Mouse (Mus musculus): ENCODE measurements around the gene Shisal1.

Shisal1 gene

GRCm38 (mm10) chr15:84446997-84447396 is at the start of gene Shisal1:
Gene Shisal1, minus strand, starts transcription at chr15:84447097.
- no peak for DNase-seq (ENCODE audit: extremely low read depth, low read depth, low spot score)

- DNase-seq (ENCODE audit: extremely low read depth, low read depth, low spot score) = no peak
Observed at GRCm38 (mm10) chr15:84490486-84490885, 43.6 kb upstream of the Shisal1 start.

GRCm38 (mm10) chr15:84484255-84484654 is 37.4 kb upstream of the Shisal1 start:
- DNase-seq (ENCODE audit: extremely low read depth, low read depth, low spot score) = no peak

DNA sequence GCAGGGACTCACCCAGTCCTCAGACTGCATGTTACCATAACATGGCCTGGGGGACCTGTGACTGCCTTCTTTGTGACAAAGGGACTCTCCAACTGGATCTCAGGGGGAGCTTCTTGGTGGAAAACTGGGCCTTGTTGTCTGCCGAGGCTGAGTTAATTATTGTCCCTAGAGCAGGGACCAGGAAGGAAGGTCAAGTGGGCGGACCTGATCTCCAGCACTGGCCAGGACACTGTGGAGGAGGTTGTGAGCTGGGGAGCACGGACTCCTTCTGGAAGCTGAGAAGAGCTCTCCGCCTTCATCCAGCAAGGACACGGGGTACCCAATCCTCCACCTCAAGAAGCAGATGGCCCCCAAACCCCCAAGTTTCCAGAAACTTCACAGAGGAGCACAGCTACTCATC is 36.7 kb upstream of the Shisal1 start:
- DNase-seq (ENCODE audit: extremely low read depth, low read depth, low spot score) = no peak

DNA sequence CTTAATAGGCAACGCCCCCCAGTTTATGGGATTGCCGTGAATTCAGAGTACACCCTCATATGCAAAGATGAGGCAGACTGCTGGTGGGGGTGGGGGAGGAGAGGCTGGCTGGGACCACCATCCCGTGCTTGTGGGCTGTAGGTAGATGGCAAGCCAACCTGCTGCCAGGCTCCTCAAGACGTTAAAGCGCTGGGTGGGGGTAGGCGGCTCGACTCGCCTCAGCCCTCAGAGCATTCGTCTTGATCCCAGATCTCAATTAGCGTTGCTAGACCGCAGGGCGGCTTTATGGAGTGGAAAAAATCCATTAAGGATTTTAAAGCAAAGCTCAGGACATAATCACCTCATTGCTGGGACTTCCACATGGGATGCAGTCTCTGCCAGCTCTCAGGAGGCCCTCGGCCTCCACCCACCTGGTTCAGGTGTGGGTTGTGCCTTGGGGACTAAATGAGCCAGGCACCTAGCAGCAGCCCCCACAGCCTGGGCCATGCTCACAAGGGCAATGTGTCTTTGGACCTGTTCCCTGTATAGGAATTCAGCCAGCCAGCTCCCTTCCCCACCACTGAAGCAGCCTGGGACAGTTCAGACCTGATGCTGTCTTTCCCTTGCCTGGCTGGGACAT is 34.5 kb upstream of the Shisal1 start:
- no peak for DNase-seq (ENCODE audit: extremely low read depth, low read depth, low spot score)

DNA sequence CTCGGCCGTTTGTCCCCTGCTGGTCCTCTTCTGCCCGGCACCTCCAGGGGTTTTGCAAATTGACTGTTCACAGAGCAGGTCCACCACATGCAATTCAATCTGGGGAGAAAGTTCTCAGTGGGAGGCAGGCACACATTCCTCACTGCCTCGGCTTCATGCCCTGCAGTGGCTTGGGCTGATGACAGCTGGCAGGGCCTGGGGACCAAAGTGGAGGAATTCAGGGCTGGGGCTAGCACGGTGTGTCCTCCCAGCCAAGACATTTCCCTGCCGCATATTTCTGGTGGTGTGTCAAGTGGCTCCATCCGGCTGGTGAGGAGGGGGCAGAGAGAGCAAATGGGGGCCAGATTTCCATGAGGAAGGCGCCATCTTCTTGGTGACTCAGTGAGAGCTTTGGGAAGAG is 22.5 kb upstream of the Shisal1 start:
- no peak for DNase-seq (ENCODE audit: extremely low read depth, low read depth, low spot score)

- DNase-seq (ENCODE audit: extremely low read depth, low read depth, low spot score) = no peak
Observed at GRCm38 (mm10) chr15:84467761-84468160, 20.9 kb upstream of the Shisal1 start.

DNA sequence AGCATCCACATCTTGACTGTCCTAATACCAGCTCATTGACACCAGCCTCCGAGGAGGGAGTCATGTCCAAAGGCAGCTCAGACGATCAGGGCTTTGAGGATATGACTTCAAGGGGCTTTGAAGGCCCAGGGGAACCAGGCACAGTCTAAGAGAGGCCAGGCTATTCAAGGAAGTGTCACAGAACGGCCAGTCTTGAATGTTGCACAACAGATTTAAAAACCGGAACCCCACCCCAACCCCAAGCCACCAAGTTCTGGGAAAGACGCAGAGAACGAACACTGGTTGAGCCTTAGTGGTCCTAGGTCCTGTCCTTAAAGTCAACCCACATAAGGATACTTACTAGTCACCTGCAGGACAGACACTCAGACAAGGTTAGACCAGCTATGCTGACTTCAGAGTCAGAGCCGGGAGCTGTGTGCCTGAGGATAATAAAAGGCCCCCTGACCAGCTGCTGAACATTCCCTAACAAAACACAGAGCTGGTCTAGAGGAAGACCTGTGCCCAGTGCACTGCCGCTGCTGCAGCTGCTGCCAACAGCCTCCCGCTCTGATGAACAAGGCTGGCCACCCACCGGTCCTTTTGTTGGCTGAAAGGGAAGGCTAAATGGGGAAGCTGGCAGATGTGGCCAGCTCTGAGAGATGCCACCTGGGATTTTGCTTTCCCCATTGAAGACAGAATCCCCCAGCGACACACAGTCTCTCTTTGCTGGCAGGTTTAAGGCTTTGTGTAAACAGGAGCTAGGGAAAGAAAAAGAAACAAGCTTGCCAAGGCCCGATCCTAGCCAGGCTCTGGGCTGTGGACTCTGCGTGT is 19.8 kb upstream of the Shisal1 start:
- no peak for DNase-seq (ENCODE audit: extremely low read depth, low read depth, low spot score)

DNA sequence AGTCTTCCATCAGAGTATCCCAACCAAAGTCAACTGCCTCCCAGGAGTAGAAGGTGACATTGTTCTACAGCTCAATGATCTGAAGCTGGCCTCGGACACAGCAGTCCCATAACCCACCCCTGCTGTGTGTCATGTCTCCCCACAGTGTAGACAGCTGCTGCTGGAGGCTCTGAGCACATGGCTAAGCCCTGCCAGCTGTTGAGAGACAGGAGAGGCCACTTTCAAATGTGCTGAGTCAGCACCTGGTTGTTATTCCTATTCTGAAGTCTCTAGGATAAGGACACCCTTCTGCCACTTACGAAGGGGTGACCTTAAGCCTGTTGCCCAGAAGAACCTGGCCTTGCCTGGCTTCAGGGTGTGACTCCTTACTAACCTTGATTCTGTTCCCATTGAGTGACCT is 14.5 kb upstream of the Shisal1 start:
- DNase-seq (ENCODE audit: extremely low read depth, low read depth, low spot score) = no peak

DNA sequence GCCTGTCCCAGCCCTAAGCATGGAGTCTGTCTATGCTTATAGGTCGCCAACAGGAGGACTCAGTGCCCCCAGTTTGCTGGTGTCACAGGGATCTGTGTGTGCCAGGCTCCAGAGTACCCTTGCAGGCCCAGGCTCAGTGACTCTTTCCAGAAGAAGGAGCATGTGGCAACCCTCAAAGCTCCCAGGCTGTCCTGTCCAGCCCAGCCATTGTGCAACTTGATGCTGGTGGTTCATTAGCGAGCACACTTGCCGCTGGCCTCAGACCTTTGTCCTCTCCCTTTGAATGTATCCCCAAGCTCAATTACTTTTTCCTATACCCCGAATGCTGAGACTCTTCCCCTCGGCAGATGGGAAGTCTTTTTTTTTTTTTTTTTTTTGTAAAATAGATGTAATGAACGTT is 12.1 kb upstream of the Shisal1 start:
- no peak for DNase-seq (ENCODE audit: extremely low read depth, low read depth, low spot score)

DNA sequence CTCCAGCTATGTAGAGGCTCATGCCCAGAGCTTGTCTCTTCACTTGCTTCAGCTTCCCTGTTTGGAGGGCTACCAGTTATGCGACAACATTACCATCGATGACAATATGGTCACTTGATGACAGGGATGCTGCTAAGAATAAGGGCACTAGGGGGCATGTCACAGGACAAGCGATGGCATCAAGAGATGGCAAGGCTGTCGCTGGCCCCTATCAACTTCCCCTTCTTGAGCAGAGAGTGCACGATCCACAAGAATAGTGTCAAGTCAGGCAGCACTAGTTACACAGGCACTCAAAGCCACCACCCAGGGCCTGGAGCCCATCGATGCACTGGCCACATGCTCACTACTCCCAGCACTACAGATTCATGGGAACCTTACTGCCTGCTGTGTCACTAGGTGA is 8.4 kb upstream of the Shisal1 start:
- no peak for DNase-seq (ENCODE audit: extremely low read depth, low read depth, low spot score)

DNA sequence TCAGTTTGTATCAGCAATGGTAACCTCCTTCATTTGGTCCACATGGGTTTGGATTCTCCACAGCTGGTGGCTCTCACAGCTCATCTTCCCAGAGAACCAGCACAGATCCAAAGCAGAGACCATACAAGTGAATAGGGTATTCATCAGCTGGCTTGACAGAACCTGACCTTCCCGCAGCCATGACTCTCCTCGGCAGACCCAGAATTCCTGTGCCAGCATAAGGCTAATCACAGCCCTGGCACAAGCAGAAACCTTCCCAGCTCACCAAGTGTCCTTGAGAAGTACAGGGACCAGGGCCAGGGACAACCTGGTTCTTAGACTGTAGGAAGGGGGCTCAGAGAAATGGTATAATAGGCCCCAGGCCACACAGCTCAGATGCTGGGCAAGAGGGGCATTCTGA is 6.2 kb upstream of the Shisal1 start:
- no peak for DNase-seq (ENCODE audit: extremely low read depth, low read depth, low spot score)

- DNase-seq (ENCODE audit: extremely low read depth, low read depth, low spot score) = no peak
Observed at GRCm38 (mm10) chr15:84450441-84451183, 3.7 kb upstream of the Shisal1 start.

DNA sequence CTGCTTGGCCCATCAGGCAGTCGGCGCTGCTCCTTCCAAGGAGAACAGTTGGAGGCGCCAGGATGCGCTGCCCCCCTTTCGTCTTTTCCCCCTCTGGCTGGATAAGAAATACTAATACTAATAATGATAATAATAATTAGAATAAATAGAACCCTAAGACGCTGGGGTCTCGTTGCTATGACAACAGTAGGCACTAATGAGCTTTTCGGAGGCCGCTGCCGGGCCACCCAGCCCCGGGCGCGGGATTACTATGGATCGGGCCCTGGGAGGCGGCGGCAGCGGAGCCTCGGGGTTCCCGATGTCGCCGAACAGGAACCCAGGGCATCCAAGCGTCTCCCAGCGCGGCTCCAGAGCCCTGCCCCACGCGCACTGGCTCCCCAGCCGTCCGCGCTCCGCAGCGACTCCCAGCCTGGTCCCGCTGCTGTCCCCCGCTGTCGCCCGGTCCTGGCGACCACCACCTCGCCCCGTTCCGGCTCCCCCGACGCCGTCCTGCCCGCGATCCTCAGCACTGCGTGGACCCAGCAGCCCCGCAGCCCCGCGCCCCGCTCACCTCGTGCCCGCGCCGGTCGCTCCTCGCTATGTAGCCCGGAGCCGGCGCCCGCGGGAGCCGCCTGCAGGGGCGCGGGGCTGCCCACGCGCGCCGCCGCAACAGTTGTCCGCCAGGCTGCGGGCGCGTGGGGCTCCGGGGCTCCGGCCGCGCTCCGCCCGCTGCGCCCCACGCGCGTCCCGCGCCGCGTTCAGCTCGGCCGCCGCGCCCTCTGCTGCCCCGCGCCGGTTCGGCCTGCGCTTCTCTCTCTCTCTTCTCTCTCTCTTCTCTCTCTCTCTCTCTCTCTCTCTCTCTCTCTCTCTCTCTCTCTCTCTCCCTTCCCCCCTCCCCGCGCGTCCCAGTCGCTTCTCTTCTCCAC is 833 bp downstream of the Shisal1 start:
- no peak for DNase-seq (ENCODE audit: extremely low read depth, low read depth, low spot score)

DNA sequence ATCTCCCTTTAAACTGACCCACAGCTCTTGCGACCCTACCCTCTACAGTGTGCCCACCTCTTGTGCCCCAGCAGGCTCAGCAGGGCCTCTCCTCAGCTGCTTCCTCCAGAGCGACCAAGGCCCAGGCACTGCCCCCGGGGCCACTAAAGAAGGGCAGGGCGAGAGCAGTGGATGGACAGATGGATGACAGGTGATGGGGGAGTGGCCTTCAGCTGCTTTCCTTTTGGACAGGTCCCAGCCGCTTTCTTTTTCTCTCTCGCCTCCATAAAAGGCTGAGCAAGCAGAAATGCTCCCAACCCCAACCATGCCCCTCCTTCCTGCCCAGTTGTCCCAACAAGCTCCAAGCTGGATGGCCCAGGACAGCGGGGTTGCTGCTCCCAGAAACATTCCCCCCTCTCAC is 2.7 kb downstream of the Shisal1 start:
- DNase-seq (ENCODE audit: extremely low read depth, low read depth, low spot score) = no peak

DNA sequence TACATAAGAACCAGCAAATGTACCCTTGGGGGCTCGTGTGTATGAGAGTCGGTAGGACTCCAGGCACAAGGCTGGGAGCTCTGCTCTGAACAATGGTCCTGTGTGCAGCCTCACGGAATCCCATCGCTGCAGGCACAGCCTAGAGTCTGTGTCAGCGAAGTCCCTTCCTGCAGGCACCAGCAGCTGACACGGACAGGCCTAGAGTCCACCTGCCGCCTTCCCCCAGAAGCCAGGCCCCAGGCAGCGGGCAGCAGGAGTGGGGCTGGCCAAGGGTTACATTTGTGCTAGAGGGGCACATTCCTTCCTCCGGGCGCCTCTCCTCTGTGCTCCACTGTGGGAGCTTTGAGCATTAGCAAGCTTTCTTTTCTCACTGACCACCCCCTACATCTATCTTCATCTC is 3.3 kb downstream of the Shisal1 start:
- DNase-seq (ENCODE audit: extremely low read depth, low read depth, low spot score) = no peak

- DNase-seq (ENCODE audit: extremely low read depth, low read depth, low spot score) = no peak
Observed at GRCm38 (mm10) chr15:84441682-84442315, 5.1 kb downstream of the Shisal1 start.

DNA sequence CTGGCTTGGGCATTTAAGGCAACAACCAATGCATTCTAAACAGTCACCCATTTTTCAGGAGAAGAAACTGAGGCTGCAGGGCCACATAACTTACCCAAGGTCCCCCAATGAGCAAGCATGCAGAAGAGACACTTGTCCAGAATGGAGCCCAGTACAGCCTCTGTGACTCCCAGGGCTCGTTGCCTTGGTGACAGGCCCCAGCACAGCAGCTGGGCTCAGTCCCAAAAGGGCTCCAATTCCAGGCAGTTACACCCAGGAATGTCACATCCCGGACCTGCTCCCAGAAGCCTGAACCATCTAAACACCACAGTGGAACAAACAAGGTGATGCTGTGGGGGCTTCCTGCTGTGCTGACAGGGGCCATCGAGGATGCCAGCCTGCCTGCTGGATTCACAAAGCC is 6.1 kb downstream of the Shisal1 start:
- no peak for DNase-seq (ENCODE audit: extremely low read depth, low read depth, low spot score)

GRCm38 (mm10) chr15:84433586-84434185 is 13.2 kb downstream of the Shisal1 start:
- no peak for DNase-seq (ENCODE audit: extremely low read depth, low read depth, low spot score)

GRCm38 (mm10) chr15:84430482-84430881 is 16.4 kb downstream of the Shisal1 start:
- no peak for DNase-seq (ENCODE audit: extremely low read depth, low read depth, low spot score)
